Mouse (Mus musculus): ENCODE measurements around the gene Hmgcl. TPM values are rescaled to one million over a fixed set of nuclear protein-coding genes. Genes with fewer than 3 reads are reported as not detected.

Hmgcl gene
- 107 and 110 TPM in 2 replicates for polyA plus RNA-seq (2015; fragmentation: Nextera tagmentation; extraction: Ambion mirVana)

DNA sequence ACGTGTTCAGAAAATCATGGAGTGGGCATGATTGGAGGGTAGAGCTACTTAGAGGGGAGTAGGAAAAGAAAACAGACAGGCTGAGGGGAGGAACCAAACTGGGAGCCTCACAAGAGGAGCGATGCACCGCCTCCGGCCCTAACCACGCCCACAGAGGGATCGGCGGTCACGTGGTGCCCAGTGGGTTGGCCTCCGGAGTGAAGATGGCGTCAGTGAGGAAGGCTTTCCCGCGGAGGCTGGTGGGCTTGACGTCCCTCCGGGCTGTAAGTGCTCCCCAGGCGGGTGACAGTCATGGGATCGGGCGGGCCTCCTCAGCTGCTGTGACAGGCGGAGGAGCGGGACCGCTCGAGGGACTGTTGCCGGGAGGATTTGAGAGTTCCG, at the start of gene Hmgcl:
Hmgcl (plus strand) TSS at position 171 of the 381 bp plus-strand sequence.
- peak; percentile 97 for DNase-seq (ENCODE audit: low spot score)
- peak; percentile 89 for ATAC-seq (replicated peaks; ENCODE audit: low FRiP score, low read depth)
- Histone ChIP-seq H3K27me3 (ENCODE audit: insufficient read depth, low read length) (no peaks in the 10 kb centered on the region), H3K9me3 (replicated peaks; ENCODE audit: low read length) (no peaks in the 10 kb centered on the region), H3K27ac (peak within 1 kb of the TSS; percentile 77), H3K4me2 (ENCODE audit: low read length) (peak within 1 kb of the TSS; percentile 86), H3K4me3 (replicated peaks; ENCODE audit: low read depth, low read length) (peak within 1 kb of the TSS; percentile 79), H3K4me1 (replicated peaks; ENCODE audit: insufficient read depth, low read length) (peaks cover 12% of the 10 kb centered on the region; the same call in 1 of the 2 replicates), H3K36me3 (ENCODE audit: insufficient read depth, low read length) (0 out of 2 replicates have a peak, but pooled peaks cover 3% of the 10 kb centered on the region), H3K9ac (ENCODE audit: low read depth, low read length) (peak within 1 kb of the TSS; percentile 79)
- no peak for TF ChIP-seq CTCF (IDR thresholded peaks at IDR 0.05; ENCODE audit: low read depth)
- WGBS: under 1% methylated on average over 23 of the region's 23 CpGs

DNA sequence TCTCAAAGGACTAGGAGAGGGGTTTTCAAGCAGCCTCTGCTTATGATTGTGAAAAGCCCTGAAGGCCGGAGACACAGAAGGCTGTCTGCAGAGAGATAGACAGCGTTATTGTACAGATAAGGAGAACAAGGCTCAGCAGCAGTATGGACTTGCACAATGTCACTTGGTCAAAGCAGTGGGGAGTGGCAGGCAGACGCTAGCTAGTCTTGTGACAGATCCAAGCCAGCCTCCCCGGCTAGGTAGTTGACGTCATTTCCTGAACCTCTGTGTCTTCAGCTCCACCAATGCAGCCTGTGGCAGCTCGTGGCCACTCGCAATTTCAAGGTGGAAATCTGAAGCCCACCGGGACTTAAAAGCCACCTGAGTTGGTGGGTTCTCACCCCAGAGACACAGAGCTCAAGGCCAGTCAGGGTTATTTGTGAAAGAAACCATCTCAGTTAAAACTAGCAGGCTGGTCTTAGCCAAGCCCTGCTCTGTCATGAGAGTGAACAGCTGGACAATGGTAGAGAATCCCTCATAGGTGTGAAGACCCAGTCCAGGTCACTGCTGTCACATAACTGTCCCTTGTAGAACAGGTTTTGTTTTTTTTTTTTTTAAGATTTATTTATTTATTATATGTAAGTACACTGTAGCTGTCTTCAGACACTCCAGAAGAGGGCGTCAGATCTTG, 47.7 kb upstream of the Hmgcl start:
- H3K36me3 ChIP-seq (ENCODE audit: insufficient read depth, low read length): no peaks in the 10 kb centered on the region
- no peak overlapping the region for H3K4me2 ChIP-seq (ENCODE audit: low read length)
- DNase-seq (ENCODE audit: low spot score) (peak; percentile 37), ATAC-seq (replicated peaks; ENCODE audit: low FRiP score, low read depth) (no peak)
- H3K9me3 ChIP-seq (replicated peaks; ENCODE audit: low read length): no peaks in the 10 kb centered on the region
- no peak for TF ChIP-seq CTCF (IDR thresholded peaks at IDR 0.05; ENCODE audit: low read depth)
- no peak overlapping the region for H3K9ac ChIP-seq (ENCODE audit: low read depth, low read length)
- 58% methylated on average over 8 of the region's 9 CpGs for WGBS
- no peaks in the 10 kb centered on the region; the same call in 1 of the 2 replicates for H3K4me1 ChIP-seq (replicated peaks; ENCODE audit: insufficient read depth, low read length)
- H3K4me3 ChIP-seq (replicated peaks; ENCODE audit: low read depth, low read length): no peak overlapping the region
- H3K27me3 ChIP-seq (ENCODE audit: insufficient read depth, low read length): no peaks in the 10 kb centered on the region
- H3K27ac ChIP-seq: no peak overlapping the region

DNA sequence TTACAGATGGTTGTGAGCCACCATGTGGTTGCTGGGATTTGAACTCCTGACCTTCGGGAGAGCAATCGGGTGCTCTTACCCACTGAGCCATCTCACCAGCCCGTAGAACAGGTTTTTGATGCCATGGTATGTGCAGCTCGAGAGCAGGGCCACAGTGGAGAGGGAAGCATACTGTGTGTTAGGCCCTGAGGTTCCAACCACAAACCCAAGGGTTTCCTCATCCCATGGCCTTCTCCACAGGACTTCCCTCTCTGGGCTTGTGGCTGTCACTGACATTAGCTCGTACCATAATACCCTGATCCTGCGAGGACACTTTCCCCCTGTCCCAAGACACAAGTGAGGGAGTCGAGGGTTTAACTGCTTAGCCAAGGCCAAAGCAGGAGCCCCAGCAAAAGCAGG, 47.2 kb upstream of the Hmgcl start:
- H3K9me3 ChIP-seq (replicated peaks; ENCODE audit: low read length): no peaks in the 10 kb centered on the region
- DNase-seq (ENCODE audit: low spot score) (no peak), ATAC-seq (replicated peaks; ENCODE audit: low FRiP score, low read depth) (no peak)
- H3K4me3 ChIP-seq (replicated peaks; ENCODE audit: low read depth, low read length): no peak overlapping the region
- no peaks in the 10 kb centered on the region for H3K27me3 ChIP-seq (ENCODE audit: insufficient read depth, low read length)
- H3K27ac ChIP-seq: no peak overlapping the region
- 84% methylated on average over 7 of the region's 7 CpGs for WGBS
- H3K4me2 ChIP-seq (ENCODE audit: low read length): no peak overlapping the region
- H3K36me3 ChIP-seq (ENCODE audit: insufficient read depth, low read length): no peaks in the 10 kb centered on the region
- no peaks in the 10 kb centered on the region; the same call in 1 of the 2 replicates for H3K4me1 ChIP-seq (replicated peaks; ENCODE audit: insufficient read depth, low read length)
- TF ChIP-seq CTCF (IDR thresholded peaks at IDR 0.05; ENCODE audit: low read depth): no peak
- no peak overlapping the region for H3K9ac ChIP-seq (ENCODE audit: low read depth, low read length)

DNA sequence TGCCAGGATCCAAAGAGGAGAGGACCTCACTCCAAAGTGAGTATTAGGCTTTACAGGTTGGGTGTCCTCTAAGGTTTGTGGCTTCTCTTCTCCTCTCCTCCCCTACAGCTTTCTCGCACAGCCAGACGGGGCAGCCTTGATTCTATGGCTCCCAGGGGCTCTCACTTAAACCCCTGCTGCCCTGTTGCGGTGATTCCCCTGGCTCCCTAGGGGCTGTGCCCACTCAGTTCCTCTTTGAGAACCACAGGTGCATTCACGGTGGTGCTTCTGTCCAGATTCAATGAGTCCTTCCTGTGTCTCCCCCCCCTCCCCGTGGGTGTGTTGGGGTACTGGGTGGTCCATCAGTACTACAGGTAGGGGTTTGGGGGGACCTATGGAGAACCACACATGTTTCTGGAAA, 46.2 kb upstream of the Hmgcl start:
- no peak for ATAC-seq (replicated peaks; ENCODE audit: low FRiP score, low read depth)
- H3K4me2 ChIP-seq (ENCODE audit: low read length): no peak overlapping the region
- H3K9ac ChIP-seq (ENCODE audit: low read depth, low read length): no peak overlapping the region
- no peak for DNase-seq (ENCODE audit: low spot score)
- no peak overlapping the region for H3K4me3 ChIP-seq (replicated peaks; ENCODE audit: low read depth, low read length)
- no peaks in the 10 kb centered on the region; the same call in 1 of the 2 replicates for H3K4me1 ChIP-seq (replicated peaks; ENCODE audit: insufficient read depth, low read length)
- H3K9me3 ChIP-seq (replicated peaks; ENCODE audit: low read length): no peaks in the 10 kb centered on the region
- H3K36me3 ChIP-seq (ENCODE audit: insufficient read depth, low read length): no peaks in the 10 kb centered on the region
- TF ChIP-seq CTCF (IDR thresholded peaks at IDR 0.05; ENCODE audit: low read depth): no peak
- WGBS: 75% methylated on average over 5 of the region's 5 CpGs
- no peaks in the 10 kb centered on the region for H3K27me3 ChIP-seq (ENCODE audit: insufficient read depth, low read length)
- no peak overlapping the region for H3K27ac ChIP-seq

DNA sequence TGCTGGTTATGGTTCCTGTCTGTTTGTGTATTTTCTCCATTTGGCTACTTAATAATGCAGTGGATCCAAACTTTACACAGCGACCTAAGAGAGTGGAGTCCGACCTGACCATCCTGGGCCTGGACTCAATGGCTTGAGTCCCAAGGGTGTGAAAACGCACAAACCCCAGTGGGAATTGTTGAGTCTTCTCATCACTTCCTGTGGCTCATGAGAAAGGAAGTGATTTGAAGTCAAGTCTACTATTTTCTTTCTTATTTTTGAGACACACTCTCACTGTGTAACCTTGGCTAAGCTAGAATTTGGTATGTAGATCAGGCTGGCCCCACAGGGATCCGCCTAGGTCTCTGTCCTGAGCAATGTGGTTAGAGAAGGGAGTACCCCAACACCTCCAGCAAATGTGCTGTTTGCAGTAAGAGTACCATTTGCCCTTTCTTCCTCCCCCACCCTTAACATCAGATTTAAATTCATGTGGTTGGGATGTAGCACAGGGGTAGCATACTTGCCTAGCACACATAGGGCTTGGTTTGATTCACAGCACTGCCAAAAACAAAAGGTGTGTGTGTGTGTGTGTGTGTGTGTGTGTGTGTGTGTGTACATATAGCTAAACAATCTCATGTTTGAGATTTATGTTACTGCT, 43.5 kb upstream of the Hmgcl start:
- H3K9ac ChIP-seq (ENCODE audit: low read depth, low read length): no peak overlapping the region
- no peaks in the 10 kb centered on the region for H3K9me3 ChIP-seq (replicated peaks; ENCODE audit: low read length)
- 86% methylated on average over 4 of the region's 4 CpGs for WGBS
- H3K4me3 ChIP-seq (replicated peaks; ENCODE audit: low read depth, low read length): no peak overlapping the region
- no peaks in the 10 kb centered on the region for H3K36me3 ChIP-seq (ENCODE audit: insufficient read depth, low read length)
- no peak for ATAC-seq (replicated peaks; ENCODE audit: low FRiP score, low read depth)
- H3K4me1 ChIP-seq (replicated peaks; ENCODE audit: insufficient read depth, low read length): no peaks in the 10 kb centered on the region; the same call in 1 of the 2 replicates
- no peaks in the 10 kb centered on the region for H3K27me3 ChIP-seq (ENCODE audit: insufficient read depth, low read length)
- TF ChIP-seq CTCF (IDR thresholded peaks at IDR 0.05; ENCODE audit: low read depth): no peak
- no peak overlapping the region for H3K27ac ChIP-seq
- H3K4me2 ChIP-seq (ENCODE audit: low read length): no peak overlapping the region
- DNase-seq (ENCODE audit: low spot score): no peak

DNA sequence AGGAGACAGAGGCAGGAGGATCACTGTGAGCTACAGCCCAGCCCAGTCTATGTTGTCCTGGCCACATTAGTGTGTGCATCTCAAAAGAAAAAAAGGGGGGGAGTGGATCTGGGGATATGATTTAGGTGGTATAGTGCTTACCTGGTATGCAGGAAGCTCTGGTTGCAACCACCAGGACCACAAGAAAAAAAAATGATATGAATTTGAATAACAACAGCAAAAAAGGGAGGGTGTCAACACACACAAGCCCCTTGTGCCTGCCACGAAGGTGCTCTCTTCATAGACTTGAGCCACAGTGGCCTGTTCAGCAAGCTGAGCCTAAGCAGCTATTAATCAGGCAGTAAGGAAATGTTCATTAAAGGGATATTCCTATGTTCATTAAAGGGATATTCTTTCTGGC, 41.4 kb upstream of the Hmgcl start:
- no peak for TF ChIP-seq CTCF (IDR thresholded peaks at IDR 0.05; ENCODE audit: low read depth)
- ATAC-seq (replicated peaks; ENCODE audit: low FRiP score, low read depth): no peak
- H3K9me3 ChIP-seq (replicated peaks; ENCODE audit: low read length): no peaks in the 10 kb centered on the region
- H3K27me3 ChIP-seq (ENCODE audit: insufficient read depth, low read length): no peaks in the 10 kb centered on the region
- DNase-seq (ENCODE audit: low spot score): no peak
- H3K4me3 ChIP-seq (replicated peaks; ENCODE audit: low read depth, low read length): no peak overlapping the region
- no peaks in the 10 kb centered on the region for H3K4me1 ChIP-seq (replicated peaks; ENCODE audit: insufficient read depth, low read length)
- H3K9ac ChIP-seq (ENCODE audit: low read depth, low read length): no peak overlapping the region
- H3K4me2 ChIP-seq (ENCODE audit: low read length): no peak overlapping the region
- WGBS: 58% methylated on average over 1 of the region's 1 CpGs
- H3K36me3 ChIP-seq (ENCODE audit: insufficient read depth, low read length): no peaks in the 10 kb centered on the region
- H3K27ac ChIP-seq: no peak overlapping the region

Data from kidney, postnatal 0 days (tissue).